Mouse (Mus musculus) spleen, adult 2 months (tissue): ENCODE data around the gene Gm37240.

Experiments
- CTCF ChIP-seq: fragments of 200-500 bp; IDR thresholded peaks from 2 replicates; pipeline ENCODE4 v1.5.1; 2011; ENCODE audit warnings: mild to moderate bottlenecking, inconsistent platforms; ENCODE audit not compliant: insufficient read depth, insufficient read length, insufficient replicate concordance; ENCODE audit errors: extremely low read depth
- POLR2A ChIP-seq: fragments of 200-500 bp; IDR thresholded peaks from 2 replicates; pipeline ENCODE4 v1.6.1; 2011; ENCODE audit warnings: low read depth, low read length, inconsistent platforms

DNA sequence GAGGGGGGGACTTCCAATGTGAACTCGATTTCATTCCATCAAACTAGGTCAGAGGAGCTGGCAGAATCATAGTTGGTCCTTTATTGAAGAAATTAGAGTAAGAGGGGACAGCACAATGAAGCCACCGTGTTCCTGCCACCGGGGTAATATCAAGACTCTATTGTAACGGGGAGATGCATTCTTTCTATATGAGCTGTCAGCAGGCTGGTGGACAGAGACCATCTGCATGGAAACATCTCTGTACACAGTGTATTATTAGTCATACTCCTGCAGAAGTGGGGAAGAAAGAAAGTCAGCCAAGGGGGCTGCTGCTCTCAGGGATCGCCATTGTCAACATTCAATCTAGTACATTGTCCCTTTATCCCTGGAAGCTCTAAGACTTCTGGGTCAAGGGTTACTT, 665.3 kb downstream of the Gm37240 start:
- TF ChIP-seq CTCF = no peak
- no peak for TF ChIP-seq POLR2A
